Mouse (Mus musculus): ENCODE measurements around the gene Arhgap23. TPM values are rescaled to one million over a fixed set of nuclear protein-coding genes. Genes with fewer than 3 reads are reported as not detected.

Gene Arhgap23
- polyA plus RNA-seq, 1 experiment from 2014 or later: 6.8 TPM

GRCm38 (mm10) chr11:97408171-97408570 is 7.2 kb upstream of the Arhgap23 start:
- H3K4me3 ChIP-seq: no peak overlapping the region
- no peak overlapping the region for H3K4me2 ChIP-seq
- 0 out of 2 replicates have a peak overlapping the region, but pooled peaks have one; percentile 31 for H3K9ac ChIP-seq
- no peak for ATAC-seq (ENCODE audit: low read depth)
- H3K4me1 ChIP-seq (replicated peaks): peaks cover 48% of the 10 kb centered on the region
- H3K27ac ChIP-seq (replicated peaks): no peak overlapping the region
- H3K36me3 ChIP-seq: no peaks in the 10 kb centered on the region
- under 1% methylated on average over 6 of the region's 6 CpGs for WGBS
- H3K27me3 ChIP-seq: peaks cover 26% of the 10 kb centered on the region
- H3K9me3 ChIP-seq: no peaks in the 10 kb centered on the region

GRCm38 (mm10) chr11:97410958-97411357 is 4.4 kb upstream of the Arhgap23 start:
- Histone ChIP-seq H3K4me2 (no peak overlapping the region), H3K27me3 (peaks cover 34% of the 10 kb centered on the region), H3K4me1 (replicated peaks) (peaks cover 41% of the 10 kb centered on the region), H3K27ac (replicated peaks) (no peak overlapping the region), H3K4me3 (no peak overlapping the region), H3K36me3 (no peaks in the 10 kb centered on the region), H3K9ac (no peak overlapping the region), H3K9me3 (no peaks in the 10 kb centered on the region)
- WGBS: 80% methylated on average over 4 of the region's 4 CpGs
- ATAC-seq (ENCODE audit: low read depth): no peak

- 8% methylated on average over 3 of the region's 3 CpGs for WGBS
- H3K27ac ChIP-seq (replicated peaks): 0 out of 2 replicates have a peak overlapping the region, but pooled peaks have one; percentile 18
- H3K4me3 ChIP-seq: no peak overlapping the region
- H3K27me3 ChIP-seq: peaks cover 27% of the 10 kb centered on the region
- H3K9me3 ChIP-seq: no peaks in the 10 kb centered on the region
- H3K4me1 ChIP-seq (replicated peaks): peaks cover 31% of the 10 kb centered on the region
- H3K9ac ChIP-seq: 0 out of 2 replicates have a peak overlapping the region, but pooled peaks have one; percentile 3
- ATAC-seq (ENCODE audit: low read depth): no peak
- H3K36me3 ChIP-seq: no peaks in the 10 kb centered on the region
- H3K4me2 ChIP-seq: no peak overlapping the region
Observed at GRCm38 (mm10) chr11:97412117-97412516, 3.2 kb upstream of the Arhgap23 start.

GRCm38 (mm10) chr11:97412808-97413347 is 2.5 kb upstream of the Arhgap23 start:
- no peak for ATAC-seq (ENCODE audit: low read depth)
- no peak overlapping the region for H3K9ac ChIP-seq
- no peaks in the 10 kb centered on the region for H3K9me3 ChIP-seq
- H3K27me3 ChIP-seq: peaks cover 20% of the 10 kb centered on the region
- no peak overlapping the region for H3K4me3 ChIP-seq
- no peaks in the 10 kb centered on the region for H3K36me3 ChIP-seq
- no peak overlapping the region for H3K4me2 ChIP-seq
- WGBS: 38% methylated on average over 10 of the region's 10 CpGs
- peaks cover 26% of the 10 kb centered on the region for H3K4me1 ChIP-seq (replicated peaks)
- peak overlapping the region; percentile 18; the same call in 1 of the 2 replicates for H3K27ac ChIP-seq (replicated peaks)

GRCm38 (mm10) chr11:97415712-97416636 is 641 bp downstream of the Arhgap23 start:
- Histone ChIP-seq H3K4me3 (peak overlapping the region; percentile 50), H3K4me1 (replicated peaks) (peaks cover 39% of the 10 kb centered on the region), H3K9me3 (no peaks in the 10 kb centered on the region), H3K27me3 (peaks cover 20% of the 10 kb centered on the region), H3K9ac (peak overlapping the region; percentile 68), H3K4me2 (peak overlapping the region; percentile 59), H3K36me3 (no peaks in the 10 kb centered on the region), H3K27ac (replicated peaks) (peak overlapping the region; percentile 53)
- ATAC-seq (ENCODE audit: low read depth): peak; percentile 49
- 3% methylated on average over 48 of the region's 49 CpGs for WGBS

- no peaks in the 10 kb centered on the region for H3K9me3 ChIP-seq
- no peak for ATAC-seq (ENCODE audit: low read depth)
- H3K4me3 ChIP-seq: peak overlapping the region; percentile 50
- peaks cover 39% of the 10 kb centered on the region for H3K4me1 ChIP-seq (replicated peaks)
- no peaks in the 10 kb centered on the region for H3K36me3 ChIP-seq
- H3K9ac ChIP-seq: no peak overlapping the region
- WGBS: 8% methylated on average over 5 of the region's 5 CpGs
- no peak overlapping the region for H3K27ac ChIP-seq (replicated peaks)
- peak overlapping the region; percentile 59 for H3K4me2 ChIP-seq
- H3K27me3 ChIP-seq: peaks cover 20% of the 10 kb centered on the region
Observed at GRCm38 (mm10) chr11:97416637-97417035, 1.3 kb downstream of the Arhgap23 start.

GRCm38 (mm10) chr11:97418834-97419539 is 3.7 kb downstream of the Arhgap23 start:
- Histone ChIP-seq H3K27ac (replicated peaks) (no peak overlapping the region), H3K36me3 (no peaks in the 10 kb centered on the region), H3K4me1 (replicated peaks) (peaks cover 47% of the 10 kb centered on the region), H3K4me2 (no peak overlapping the region), H3K27me3 (peaks cover 20% of the 10 kb centered on the region), H3K4me3 (no peak overlapping the region), H3K9ac (no peak overlapping the region), H3K9me3 (no peaks in the 10 kb centered on the region)
- WGBS: 68% methylated on average over 14 of the region's 14 CpGs
- no peak for ATAC-seq (ENCODE audit: low read depth)

- Histone ChIP-seq H3K4me2 (no peak overlapping the region), H3K9ac (no peak overlapping the region), H3K27ac (replicated peaks) (no peak overlapping the region), H3K9me3 (no peaks in the 10 kb centered on the region), H3K4me1 (replicated peaks) (peaks cover 52% of the 10 kb centered on the region), H3K27me3 (peaks cover 17% of the 10 kb centered on the region), H3K36me3 (no peaks in the 10 kb centered on the region), H3K4me3 (no peak overlapping the region)
- WGBS: 68% methylated on average over 5 of the region's 5 CpGs
- no peak for ATAC-seq (ENCODE audit: low read depth)
Observed at GRCm38 (mm10) chr11:97419540-97419900, 4.2 kb downstream of the Arhgap23 start.

GRCm38 (mm10) chr11:97422507-97422906 is 7.2 kb downstream of the Arhgap23 start:
- no peak for ATAC-seq (ENCODE audit: low read depth)
- peak overlapping the region; percentile 56; the same call in 1 of the 2 replicates for H3K27ac ChIP-seq (replicated peaks)
- 45% methylated on average over 4 of the region's 4 CpGs for WGBS

GRCm38 (mm10) chr11:97424092-97424692 is 8.9 kb downstream of the Arhgap23 start:
- Histone ChIP-seq H3K27me3 (peaks cover 2% of the 10 kb centered on the region; the same call in 1 of the 2 replicates), H3K9ac (no peak overlapping the region), H3K9me3 (no peaks in the 10 kb centered on the region), H3K27ac (replicated peaks) (no peak overlapping the region), H3K4me3 (no peak overlapping the region), H3K4me2 (no peak overlapping the region), H3K36me3 (no peaks in the 10 kb centered on the region), H3K4me1 (replicated peaks) (peaks cover 53% of the 10 kb centered on the region)
- ATAC-seq (ENCODE audit: low read depth): no peak
- WGBS: 56% methylated on average over 5 of the region's 5 CpGs

More at GRCm38 (mm10) chr11:97422507-97422906, 7.2 kb downstream of the Arhgap23 start:
- Histone ChIP-seq H3K4me2 (no peak overlapping the region), H3K4me3 (no peak overlapping the region), H3K36me3 (no peaks in the 10 kb centered on the region), H3K9me3 (no peaks in the 10 kb centered on the region), H3K9ac (no peak overlapping the region), H3K27me3 (no peaks in the 10 kb centered on the region), H3K4me1 (replicated peaks) (peaks cover 45% of the 10 kb centered on the region)

- peaks cover 51% of the 10 kb centered on the region for H3K4me1 ChIP-seq (replicated peaks)
- H3K4me3 ChIP-seq: no peak overlapping the region
- H3K27me3 ChIP-seq: peaks cover 3% of the 10 kb centered on the region; the same call in 1 of the 2 replicates
- 67% methylated on average over 3 of the region's 3 CpGs for WGBS
- no peak overlapping the region for H3K4me2 ChIP-seq
- ATAC-seq (ENCODE audit: low read depth): no peak
- H3K27ac ChIP-seq (replicated peaks): no peak overlapping the region
- no peaks in the 10 kb centered on the region for H3K9me3 ChIP-seq
- no peaks in the 10 kb centered on the region for H3K36me3 ChIP-seq
- H3K9ac ChIP-seq: no peak overlapping the region
Observed at GRCm38 (mm10) chr11:97424802-97425201, 9.5 kb downstream of the Arhgap23 start.
